Mouse (Mus musculus) left cerebral cortex, postnatal 14 days (tissue): ENCODE data around the gene Zfp120. TPM values are rescaled to one million over a fixed set of nuclear protein-coding genes. Genes with fewer than 3 reads are reported as not detected.
"Not testable (repeated sequence)": the region's sequence is repeated elsewhere in the genome, so short reads cannot be mapped to it uniquely, and the experiment has no call there.

ENCODE experiments used
- DNase-seq, 2 experiments: peaks; one replicate each; pipeline ENCODE4 v3.0.0; 2021 to 2022; ENCODE audit warnings: low spot score in 2 of 2, mixed read lengths in 1 of 2
- intact Hi-C: fragments of 180-260 bp; cut with DNase I; formaldehyde crosslinking; loops from one replicate; pipeline ENCODE4 v1.15.1; 2025
- long read RNA-seq, 2 experiments: library from polyadenylated mRNA; stranded (forward); transcript quantifications; one replicate each; pipeline ENCODE4 v2.0.0; 2021
- total RNA-seq, 2 experiments: library from RNA; stranded (reverse); gene quantifications; 2 replicates each; pipeline ENCODE4 v1.2.3; 2021

Zfp120 gene
- 1 to 10 TPM; 8.3 to 8.8 TPM for total RNA-seq
- long read RNA-seq, experiment 1, full-length matches to known transcripts, result 11 of 12 reads
- long read RNA-seq, experiment 1, partial matches to known transcripts, result 1 of 12 reads
- long read RNA-seq, experiment 1, other reads (novel, unspliced or antisense), result 0 of 12 reads
- long read RNA-seq, experiment 2, full-length matches to known transcripts, result 12 of 12 reads
- long read RNA-seq, experiment 2, partial matches to known transcripts, result 0 of 12 reads
- long read RNA-seq, experiment 2, other reads (novel, unspliced or antisense), result 0 of 12 reads

- DNase-seq, result peak; percentile 88 to 96
- intact Hi-C loops, result loop anchor here (5.0 kb wide), 1 partner anchor 316 kb away; the partner anchor contains the start of gene Zfp442
These were observed at the start of gene Zfp120 for GRCm38 (mm10) chr2:150136435-150136897. Zfp120 (minus strand) TSS chr2:150136708.

- intact Hi-C loops, DNase-seq: not testable (repeated sequence)
These were observed 45.1 kb upstream of the Zfp120 start, which contains the start of gene Gm14139 for GRCm38 (mm10) chr2:150181570-150181999. Gm14139 (plus strand) TSS chr2:150181755.

GRCm38 (mm10) chr2:150181046-150181445 is 44.5 kb upstream of the Zfp120 start:
- DNase-seq, intact Hi-C loops: not testable (repeated sequence)

GRCm38 (mm10) chr2:150179579-150179978 is 43.1 kb upstream of the Zfp120 start, which contains the start of gene Gm10770:
Gm10770 (minus strand) TSS chr2:150179679.
- intact Hi-C loops, DNase-seq: not testable (repeated sequence)

- intact Hi-C loops, result no loop called here
- no peak for DNase-seq
These were observed 37.3 kb upstream of the Zfp120 start for GRCm38 (mm10) chr2:150173833-150174232.

- no peak for DNase-seq
- intact Hi-C loops, result no loop called here
These were observed 30.2 kb upstream of the Zfp120 start for GRCm38 (mm10) chr2:150166703-150167102.

- DNase-seq, result no peak
- intact Hi-C loops, result no loop called here
These were observed 3.7 kb downstream of the Zfp120 start for GRCm38 (mm10) chr2:150132773-150133172.

- DNase-seq, intact Hi-C loops: not testable (repeated sequence)
These were observed 4.5 kb downstream of the Zfp120 start for GRCm38 (mm10) chr2:150132002-150132401.

GRCm38 (mm10) chr2:150111247-150111912 is 25.1 kb downstream of the Zfp120 start:
- intact Hi-C loops, result no loop called here
- no peak for DNase-seq

- DNase-seq, result peak; percentile 70
- intact Hi-C loops, result loop anchor here (2.0 kb wide), 2 partner anchors 677 to 749 kb away; no protein-coding TSS in a partner anchor
These were observed 36.9 kb downstream of the Zfp120 start for GRCm38 (mm10) chr2:150099618-150100017.

Other genes starting within 250 kb of the Zfp120 start
- not detected for gene Gm10770, start 43.0 kb upstream of the Zfp120 start, total RNA-seq
- gene Gm14139, start 45.0 kb upstream of the Zfp120 start, total RNA-seq, result not detected
- gene Zfp937, start 81.4 kb upstream of the Zfp120 start, total RNA-seq, result 1 to 10 TPM; 8.4 to 8.5 TPM
- 1 to 10 TPM; 7.0 to 8.6 TPM for gene Gm21994, start 118.9 kb upstream of the Zfp120 start, total RNA-seq
- gene Gm14124, start 120.8 kb upstream of the Zfp120 start, total RNA-seq, result under 1 TPM; 0.11 to 0.26 TPM
- 1 to 10 TPM in 1 of 2 experiments, not detected in 1; 2.5 TPM for gene Gm10130, start 187.0 kb upstream of the Zfp120 start, total RNA-seq
- gene 3300002I08Rik, start 226.1 kb upstream of the Zfp120 start, total RNA-seq, result 1 to 10 TPM; 6.7 to 8.2 TPM